Mouse (Mus musculus): ENCODE measurements around the gene Slc35a2. TPM values are rescaled to one million over a fixed set of nuclear protein-coding genes. Genes with fewer than 3 reads are reported as not detected.
"Not testable (repeated sequence)": the region's sequence is repeated elsewhere in the genome, so short reads cannot be mapped to it uniquely, and the experiment has no call there.

Gene Slc35a2
- polyA plus RNA-seq, 1 experiment from 2014 or later, result 23.9 TPM

DNA sequence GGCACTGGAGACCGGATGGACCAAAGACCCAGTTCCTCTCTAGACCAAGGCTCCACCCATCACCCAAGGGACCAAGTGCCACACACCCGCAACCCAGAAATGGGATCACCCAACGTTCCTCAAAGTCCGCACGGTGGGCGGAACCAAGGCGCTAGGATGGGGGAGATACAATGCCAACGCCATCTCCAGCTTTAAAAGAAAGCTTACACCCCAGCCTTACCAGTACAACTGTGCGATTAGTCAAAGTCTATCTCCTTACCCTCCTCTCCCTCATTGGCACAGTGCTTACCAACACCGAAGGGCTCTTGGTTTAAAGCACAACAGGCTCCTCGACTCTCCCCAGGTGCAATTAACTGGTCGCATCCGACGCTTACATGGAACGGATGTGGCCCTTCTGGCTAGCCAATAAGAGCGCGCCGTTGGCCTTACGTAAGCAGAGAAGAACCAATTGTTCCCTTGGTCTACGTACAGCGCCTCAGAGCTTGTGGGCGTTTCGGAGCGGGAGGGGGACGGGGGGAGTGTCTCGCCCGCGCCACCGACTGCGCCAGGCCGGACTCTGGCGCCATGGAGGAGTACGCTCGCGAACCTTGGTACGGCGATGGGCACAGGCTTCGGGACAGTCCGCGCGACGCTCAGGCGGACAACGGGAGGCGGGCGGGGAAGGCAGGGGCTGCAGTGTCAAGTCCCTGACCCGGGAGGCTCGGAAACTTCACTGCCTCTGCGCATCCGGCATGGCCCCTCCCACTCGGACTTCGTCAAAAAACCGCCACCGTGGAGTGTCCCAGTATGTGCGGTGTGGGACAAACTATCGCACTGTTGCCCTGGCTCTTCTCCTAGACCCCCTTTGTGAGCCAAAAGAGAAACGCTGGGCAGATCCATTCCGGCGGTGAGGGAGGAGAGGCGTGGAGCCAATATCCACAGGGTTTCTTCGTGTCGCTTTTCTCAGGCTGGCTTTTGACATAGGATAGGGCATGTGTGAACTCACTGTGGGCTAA is 15.3 kb downstream of the Slc35a2 start, which contains the start of the genes Pqbp1 and Timm17b:
Pqbp1 (minus strand) TSS at position 390 of the 995 bp plus-strand sequence.
Timm17b (plus strand) TSS at position 478 of the 995 bp plus-strand sequence.
- Histone ChIP-seq H3K9ac (peak within 1 kb of the TSS; percentile 64), H3K27ac (peak within 1 kb of the TSS; percentile 73), H3K4me2 (replicated peaks) (peak within 1 kb of the TSS; percentile 58), H3K4me1 (replicated peaks; ENCODE audit: control insufficient read depth, insufficient read depth, low read length) (0 out of 2 replicates have a peak, but pooled peaks cover 6% of the 10 kb centered on the region), H3K27me3 (ENCODE audit: control insufficient read depth, insufficient read depth, low read length) (no peaks in the 10 kb centered on the region), H3K4me3 (replicated peaks; ENCODE audit: low read length) (peak within 1 kb of the TSS; percentile 55), H3K36me3 (replicated peaks; ENCODE audit: control insufficient read depth, insufficient read depth) (peaks cover 15% of the 10 kb centered on the region), H3K9me3 (ENCODE audit: control insufficient read depth, low read length) (no peaks in the 10 kb centered on the region)
- WGBS, result 16% methylated on average over 59 of the region's 62 CpGs
- ATAC-seq (ENCODE audit: low FRiP score) (peak; percentile 97), DNase-seq (ENCODE audit: low spot score) (peak; percentile 85)

DNA sequence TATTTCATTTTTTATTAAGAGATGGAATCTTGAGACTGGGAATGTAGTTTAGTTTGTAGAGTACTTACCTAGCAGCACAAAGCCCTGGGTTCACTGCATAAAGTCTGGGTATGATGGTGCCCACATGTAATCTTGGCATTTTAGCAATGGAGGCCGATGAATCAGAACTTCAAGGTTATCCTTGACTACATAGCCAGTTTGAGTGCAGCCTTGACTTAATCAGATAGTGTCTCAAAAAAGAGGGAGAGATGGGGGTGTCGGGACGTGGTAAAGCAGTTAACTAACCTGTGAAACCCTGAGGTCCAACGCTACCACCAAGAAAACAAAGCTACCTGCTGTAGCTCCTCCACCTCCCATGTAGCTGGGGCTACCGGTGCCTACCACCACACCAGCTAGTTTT is 20.6 kb downstream of the Slc35a2 start:
- Histone ChIP-seq H3K36me3 (replicated peaks; ENCODE audit: control insufficient read depth, insufficient read depth) (peaks cover 4% of the 10 kb centered on the region), H3K9me3 (ENCODE audit: control insufficient read depth, low read length) (no peaks in the 10 kb centered on the region), H3K27ac (no peak overlapping the region), H3K4me1 (replicated peaks; ENCODE audit: control insufficient read depth, insufficient read depth, low read length) (no peaks in the 10 kb centered on the region), H3K4me2 (replicated peaks) (no peak overlapping the region), H3K4me3 (replicated peaks; ENCODE audit: low read length) (no peak overlapping the region), H3K9ac (no peak overlapping the region), H3K27me3 (ENCODE audit: control insufficient read depth, insufficient read depth, low read length) (no peaks in the 10 kb centered on the region)
- no peak for DNase-seq (ENCODE audit: low spot score)
- ATAC-seq (ENCODE audit: low FRiP score), result no peak
- 86% methylated on average over 5 of the region's 5 CpGs for WGBS

DNA sequence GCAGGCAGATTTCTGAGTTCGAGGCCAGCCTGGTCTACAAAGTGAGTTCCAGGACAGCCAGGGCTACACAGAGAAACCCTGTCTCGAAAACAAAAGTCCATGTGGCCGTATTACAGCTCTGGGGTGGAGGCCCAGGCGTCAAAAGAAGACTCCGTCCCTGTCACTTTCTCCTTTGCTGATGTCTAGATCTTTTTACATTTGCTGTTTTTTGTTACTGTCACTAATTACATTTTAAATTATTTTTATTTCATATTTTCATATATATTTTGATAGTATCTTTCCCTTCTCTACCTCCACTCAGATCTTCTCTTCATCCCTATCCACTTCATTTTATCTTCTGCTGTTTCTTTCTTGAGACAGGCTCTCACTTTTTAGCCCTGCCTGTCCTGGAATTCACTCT is 23.9 kb downstream of the Slc35a2 start, which contains the start of gene Gm10491:
Gm10491 (minus strand) TSS at position 101 of the 400 bp plus-strand sequence.
- Histone ChIP-seq H3K4me2 (replicated peaks) (no peak within 1 kb of the TSS), H3K27ac (no peak within 1 kb of the TSS), H3K9me3 (ENCODE audit: control insufficient read depth, low read length) (no peaks in the 10 kb centered on the region; the same call in 1 of the 2 replicates), H3K4me1 (replicated peaks; ENCODE audit: control insufficient read depth, insufficient read depth, low read length) (no peaks in the 10 kb centered on the region), H3K36me3 (replicated peaks; ENCODE audit: control insufficient read depth, insufficient read depth) (peaks cover 4% of the 10 kb centered on the region), H3K9ac (no peak within 1 kb of the TSS), H3K27me3 (ENCODE audit: control insufficient read depth, insufficient read depth, low read length) (no peaks in the 10 kb centered on the region), H3K4me3 (replicated peaks; ENCODE audit: low read length) (no peak within 1 kb of the TSS)
- WGBS, result 85% methylated on average over 5 of the region's 5 CpGs
- ATAC-seq (ENCODE audit: low FRiP score) (no peak), DNase-seq (ENCODE audit: low spot score) (no peak)

DNA sequence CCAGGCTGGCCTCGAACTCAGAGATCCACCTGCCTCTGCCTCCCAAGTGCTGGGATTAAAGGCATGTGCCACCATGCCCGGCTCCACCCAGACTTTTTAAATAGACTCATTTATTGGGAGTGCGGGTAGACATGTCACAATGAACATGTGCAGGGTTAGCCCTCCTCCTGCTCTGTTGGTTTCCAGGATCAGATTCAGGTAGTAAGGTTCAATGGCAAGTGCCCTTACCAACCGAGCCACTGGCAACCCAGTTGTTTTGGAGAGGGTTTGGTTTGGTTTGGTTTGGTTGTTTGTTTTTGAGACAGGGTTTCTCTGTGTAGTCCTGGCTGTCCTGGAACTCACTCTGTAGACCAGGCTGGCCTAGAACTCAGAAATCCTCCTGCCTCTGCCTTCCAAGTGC is 25.4 kb downstream of the Slc35a2 start, which contains the start of gene Gm10490:
Gm10490 (plus strand) TSS at position 301 of the 400 bp plus-strand sequence.
- not testable (repeated sequence) for H3K27me3 ChIP-seq (ENCODE audit: control insufficient read depth, insufficient read depth, low read length); H3K4me2 ChIP-seq (replicated peaks); DNase-seq (ENCODE audit: low spot score); H3K9ac ChIP-seq; H3K27ac ChIP-seq; H3K4me3 ChIP-seq (replicated peaks; ENCODE audit: low read length); ATAC-seq (ENCODE audit: low FRiP score); H3K4me1 ChIP-seq (replicated peaks; ENCODE audit: control insufficient read depth, insufficient read depth, low read length); H3K9me3 ChIP-seq (ENCODE audit: control insufficient read depth, low read length); H3K36me3 ChIP-seq (replicated peaks; ENCODE audit: control insufficient read depth, insufficient read depth)
- 93% methylated on average over 4 of the region's 4 CpGs for WGBS

- ATAC-seq (ENCODE audit: low FRiP score), result no peak
- no peak overlapping the region for H3K4me2 ChIP-seq (replicated peaks)
- H3K9me3 ChIP-seq (ENCODE audit: control insufficient read depth, low read length), result no peaks in the 10 kb centered on the region; the same call in 1 of the 2 replicates
- H3K4me3 ChIP-seq (replicated peaks; ENCODE audit: low read length), result no peak overlapping the region
- peaks cover 4% of the 10 kb centered on the region for H3K36me3 ChIP-seq (replicated peaks; ENCODE audit: control insufficient read depth, insufficient read depth)
- WGBS, result 50% methylated on average over 6 of the region's 6 CpGs
- no peaks in the 10 kb centered on the region for H3K27me3 ChIP-seq (ENCODE audit: control insufficient read depth, insufficient read depth, low read length)
- H3K4me1 ChIP-seq (replicated peaks; ENCODE audit: control insufficient read depth, insufficient read depth, low read length), result no peaks in the 10 kb centered on the region
- H3K27ac ChIP-seq, result no peak overlapping the region
- H3K9ac ChIP-seq, result no peak overlapping the region
- no peak for DNase-seq (ENCODE audit: low spot score)
Observed at GRCm38 (mm10) chrX:7910473-7910872, 26.6 kb downstream of the Slc35a2 start.

- H3K9me3 ChIP-seq (ENCODE audit: control insufficient read depth, low read length); H3K4me1 ChIP-seq (replicated peaks; ENCODE audit: control insufficient read depth, insufficient read depth, low read length); H3K27ac ChIP-seq; H3K9ac ChIP-seq; H3K36me3 ChIP-seq (replicated peaks; ENCODE audit: control insufficient read depth, insufficient read depth); DNase-seq (ENCODE audit: low spot score); H3K4me3 ChIP-seq (replicated peaks; ENCODE audit: low read length); H3K27me3 ChIP-seq (ENCODE audit: control insufficient read depth, insufficient read depth, low read length); ATAC-seq (ENCODE audit: low FRiP score); H3K4me2 ChIP-seq (replicated peaks): not testable (repeated sequence)
- WGBS, result 19% methylated on average over 3 of the region's 3 CpGs
Observed at GRCm38 (mm10) chrX:7915669-7916068, 31.8 kb downstream of the Slc35a2 start.

GRCm38 (mm10) chrX:7917960-7918359 is 34.1 kb downstream of the Slc35a2 start:
- H3K27ac ChIP-seq; H3K9ac ChIP-seq; H3K4me3 ChIP-seq (replicated peaks; ENCODE audit: low read length); H3K27me3 ChIP-seq (ENCODE audit: control insufficient read depth, insufficient read depth, low read length); ATAC-seq (ENCODE audit: low FRiP score); H3K9me3 ChIP-seq (ENCODE audit: control insufficient read depth, low read length); DNase-seq (ENCODE audit: low spot score); H3K36me3 ChIP-seq (replicated peaks; ENCODE audit: control insufficient read depth, insufficient read depth); H3K4me2 ChIP-seq (replicated peaks): not testable (repeated sequence)
- 77% methylated on average over 6 of the region's 6 CpGs for WGBS
- H3K4me1 ChIP-seq (replicated peaks; ENCODE audit: control insufficient read depth, insufficient read depth, low read length), result 0 out of 2 replicates have a peak, but pooled peaks cover 12% of the 10 kb centered on the region

- H3K9ac ChIP-seq, result peak within 1 kb of the TSS; percentile 76
- peak; percentile 72 for DNase-seq (ENCODE audit: low spot score)
- H3K4me3 ChIP-seq (replicated peaks; ENCODE audit: low read length), result peak within 1 kb of the TSS; percentile 51
- WGBS, result 22% methylated on average over 34 of the region's 40 CpGs
- H3K4me1 ChIP-seq (replicated peaks; ENCODE audit: control insufficient read depth, insufficient read depth, low read length), result 0 out of 2 replicates have a peak, but pooled peaks cover 18% of the 10 kb centered on the region
- H3K27me3 ChIP-seq (ENCODE audit: control insufficient read depth, insufficient read depth, low read length), result no peaks in the 10 kb centered on the region
- ATAC-seq (ENCODE audit: low FRiP score), result peak; percentile 91
- peaks cover 18% of the 10 kb centered on the region for H3K36me3 ChIP-seq (replicated peaks; ENCODE audit: control insufficient read depth, insufficient read depth)
- peak within 1 kb of the TSS; percentile 68 for H3K4me2 ChIP-seq (replicated peaks)
- peak within 1 kb of the TSS; percentile 80 for H3K27ac ChIP-seq
- H3K9me3 ChIP-seq (ENCODE audit: control insufficient read depth, low read length), result no peaks in the 10 kb centered on the region
Observed at GRCm38 (mm10) chrX:7919601-7920383, 36.0 kb downstream of the Slc35a2 start, which contains the start of gene Pcsk1n. Gene Pcsk1n, plus strand, starts transcription at chrX:7919822.

Measured in hindbrain, embryonic 14.5 days (tissue).